Mouse (Mus musculus) megakaryocyte, embryonic 14.5 days (primary cell): ENCODE results near the gene Gm20517.

Experiments used
- FLI1 ChIP-seq: IDR thresholded peaks from 2 replicates; pipeline ENCODE4 v1.6.1; 2012; ENCODE audit warnings: low read length, inconsistent platforms, mixed read lengths
- GATA1 ChIP-seq: IDR thresholded peaks from 3 replicates; pipeline ENCODE4 v1.6.1; 2012; ENCODE audit warnings: mixed read lengths, low read length, inconsistent platforms, borderline replicate concordance

- TF ChIP-seq GATA1, result no peak
- no peak for TF ChIP-seq FLI1
Measured at GRCm38 (mm10) chr17:47707961-47708360, 96.6 kb downstream of the Gm20517 start.
